Mouse (Mus musculus) v-Abl transformed pro-B cells (cell line): ENCODE measurements around the gene Cacna1a.
"Not testable (repeated sequence)": the region's sequence is repeated elsewhere in the genome, so short reads cannot be mapped to it uniquely, and the experiment has no call there.

Source experiments
- in situ Hi-C, 2 experiments: fragments of 400-800 bp; cut with MboI; formaldehyde crosslinking; loops; one replicate each; pipeline ENCODE4 v1.15.1; 2025; ENCODE audit not compliant: unreplicated experiment in 2 of 2

Cacna1a gene

GRCm38 (mm10) chr8:84623425-84623824, 235.2 kb downstream of the Cacna1a start:
- in situ Hi-C loops, result not testable (repeated sequence)

GRCm38 (mm10) chr8:84629586-84629985, 241.3 kb downstream of the Cacna1a start:
- in situ Hi-C loops, result no loop called here

- in situ Hi-C loops, result no loop called here
Observed at GRCm38 (mm10) chr8:84630145-84630544, 241.9 kb downstream of the Cacna1a start.

- in situ Hi-C loops, result no loop called here
Observed at GRCm38 (mm10) chr8:84631813-84632212, 243.6 kb downstream of the Cacna1a start.

GRCm38 (mm10) chr8:84633841-84634584, 245.8 kb downstream of the Cacna1a start:
- in situ Hi-C loops, result no loop called here

- in situ Hi-C loops, result no loop called here
Observed at GRCm38 (mm10) chr8:84634849-84635304, 246.6 kb downstream of the Cacna1a start.

- in situ Hi-C loops, result no loop called here
Observed at GRCm38 (mm10) chr8:84635397-84636050, 247.3 kb downstream of the Cacna1a start.

GRCm38 (mm10) chr8:84636051-84636691, 247.9 kb downstream of the Cacna1a start:
- in situ Hi-C loops, result no loop called here

- in situ Hi-C loops, result no loop called here
Observed at GRCm38 (mm10) chr8:84637946-84638554, 249.8 kb downstream of the Cacna1a start.

- in situ Hi-C loops, result no loop called here
Observed at GRCm38 (mm10) chr8:84638555-84639161, 250.4 kb downstream of the Cacna1a start.

- in situ Hi-C loops, result no loop called here
Observed at GRCm38 (mm10) chr8:84639162-84640009, 251.1 kb downstream of the Cacna1a start.

GRCm38 (mm10) chr8:84640010-84640588, 251.9 kb downstream of the Cacna1a start:
- in situ Hi-C loops, result no loop called here

GRCm38 (mm10) chr8:84640617-84641294, 252.5 kb downstream of the Cacna1a start:
- in situ Hi-C loops, result no loop called here

GRCm38 (mm10) chr8:84641578-84642361, 253.5 kb downstream of the Cacna1a start:
- in situ Hi-C loops, result no loop called here

GRCm38 (mm10) chr8:84643019-84643418, 254.8 kb downstream of the Cacna1a start:
- in situ Hi-C loops, result no loop called here

GRCm38 (mm10) chr8:84646800-84647199, 258.6 kb downstream of the Cacna1a start:
- in situ Hi-C loops, result no loop called here

- in situ Hi-C loops, result no loop called here
Observed at GRCm38 (mm10) chr8:84647461-84647901, 259.2 kb downstream of the Cacna1a start.

GRCm38 (mm10) chr8:84650213-84650612, 262.0 kb downstream of the Cacna1a start:
- in situ Hi-C loops, result no loop called here
